Mouse (Mus musculus) myocyte (in vitro differentiated cells): Measurements from ENCODE around the gene Rsph9.

Experiments
- CEBPB ChIP-seq: IDR thresholded peaks from 2 replicates; pipeline ENCODE4 v1.6.1; 2011; ENCODE audit warnings: mild to moderate bottlenecking, moderate library complexity; ENCODE audit not compliant: poor library complexity, insufficient read depth, severe bottlenecking
- E2F4 ChIP-seq: IDR thresholded peaks from one replicate; pipeline ENCODE4 v1.6.1; 2011; ENCODE audit warnings: mild to moderate bottlenecking, control low read depth, moderate library complexity; ENCODE audit not compliant: insufficient read depth
- MAX ChIP-seq: IDR thresholded peaks from one replicate; pipeline ENCODE4 v1.6.1; 2011; ENCODE audit warnings: low read depth, mild to moderate bottlenecking, control low read depth
- MYOG ChIP-seq, 3 experiments: IDR thresholded peaks; one replicate each; pipeline ENCODE4 v1.6.1; 2011; ENCODE audit warnings: control low read depth in 2 of 3, low read depth in 2 of 3, mild to moderate bottlenecking in 2 of 3; ENCODE audit not compliant: insufficient read length in 2 of 3, control insufficient read depth in 1 of 3, insufficient read depth in 1 of 3
- POLR2A ChIP-seq: IDR thresholded peaks from one replicate; pipeline ENCODE4 v1.6.1; 2011; ENCODE audit warnings: low read depth, mild to moderate bottlenecking, control low read depth, moderate library complexity; ENCODE audit not compliant: insufficient read length
- POLR2AphosphoS2 ChIP-seq: IDR thresholded peaks from one replicate; pipeline ENCODE4 v1.6.1; 2011; ENCODE audit warnings: low read depth, control low read depth; ENCODE audit not compliant: insufficient read length
- REST ChIP-seq: IDR thresholded peaks from one replicate; pipeline ENCODE4 v1.6.1; 2011; ENCODE audit warnings: mild to moderate bottlenecking, control low read depth, moderate library complexity; ENCODE audit not compliant: insufficient read depth, insufficient read length
- SRF ChIP-seq: IDR thresholded peaks from one replicate; pipeline ENCODE4 v1.6.1; 2011; ENCODE audit warnings: low read depth; ENCODE audit not compliant: control insufficient read depth, insufficient read length
- TCF12 ChIP-seq: IDR thresholded peaks from one replicate; pipeline ENCODE4 v1.6.1; 2011; ENCODE audit warnings: mild to moderate bottlenecking, control low read depth; ENCODE audit not compliant: poor library complexity, insufficient read depth, severe bottlenecking
- USF1 ChIP-seq: IDR thresholded peaks from one replicate; pipeline ENCODE4 v1.6.1; 2011; ENCODE audit warnings: low read depth, mild to moderate bottlenecking, control low read depth, moderate library complexity

- TF ChIP-seq POLR2A, result no peak
- no peak for TF ChIP-seq MAX
- no peak for TF ChIP-seq POLR2AphosphoS2
- TF ChIP-seq MYOG (IDR thresholded peaks at IDR 0.05; ENCODE audit: control insufficient read depth in 1 of 3, insufficient read depth in 1 of 3, insufficient read length in 2 of 3, low read depth in 2 of 3), result no peak
- no peak for TF ChIP-seq SRF
- no peak for TF ChIP-seq TCF12
- no peak for TF ChIP-seq E2F4
- no peak for TF ChIP-seq CEBPB
- no peak for TF ChIP-seq USF1
- no peak for TF ChIP-seq REST
These were observed 4.1 kb downstream of the Rsph9 start for GRCm38 (mm10) chr17:46139872-46140271.
